In the genomic region with DNA sequence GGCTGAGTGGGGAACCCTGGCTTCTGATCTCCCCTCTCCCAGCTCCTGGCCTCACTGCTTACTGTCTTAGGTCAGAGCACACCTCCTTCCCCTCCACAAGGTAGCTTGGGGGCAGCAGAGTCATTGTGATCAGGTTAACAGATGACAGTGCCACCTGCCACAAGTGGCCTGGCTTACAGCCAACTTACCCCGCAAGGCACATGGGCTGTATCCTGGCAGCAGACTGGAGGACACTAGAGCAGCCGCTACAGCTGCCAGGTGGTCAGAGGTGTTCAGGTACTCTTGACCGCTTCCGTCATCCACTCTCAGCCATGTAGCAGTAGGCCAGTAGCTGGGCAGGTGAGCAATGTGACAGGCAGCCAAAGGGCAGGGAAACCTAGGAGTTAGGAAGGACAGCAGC, we compare ENCODE assay signal across 9 mouse cellular contexts. TPM values are rescaled to one million over a fixed set of nuclear protein-coding genes. Genes with fewer than 3 reads are reported as not detected.
DNase-seq lines count a peak whose midpoint lies in the region; ATAC-seq lines count a peak whose summit lies in the region.
"Had no signal": no experiment of that assay in that cellular context is flagged by ENCODE, and none has a peak within 500 bp of the region (broad histone marks: within the 10 kb centered on the region; RNA-seq: fewer than 3 reads in every experiment).

No protein-coding gene starts in this region.

- peaks cover 47% of the 10 kb centered on the region for H3K27me3 ChIP-seq in megakaryocyte, embryonic 14.5 days (replicated peaks)

- no peaks in the 10 kb centered on the region for H3K9me3 ChIP-seq in megakaryocyte, embryonic 14.5 days

- DNase-seq in cerebellum, adult 11-12 months = peak; percentile 67
- DNase-seq in lung, adult 18-20 months = peak; percentile 83 to 89
- peak; percentile 72 to 75 for DNase-seq in spleen, postnatal 36 days (ENCODE audit: low spot score in 2 of 2)
- no peak for DNase-seq in left cerebral cortex, postnatal 25 days (ENCODE audit: low spot score in 2 of 2)
- DNase-seq: kidney, adult 9 months had no signal

- no peaks in the 10 kb centered on the region for H3K36me3 ChIP-seq in megakaryocyte, embryonic 14.5 days (replicated peaks; ENCODE audit: low read length)

- peaks cover 83% of the 10 kb centered on the region for H3K4me1 ChIP-seq in megakaryocyte, embryonic 14.5 days

- ATAC-seq in cerebellum, adult (ENCODE audit: insufficient number of reproducible peaks, low FRiP score, low TSS enrichment) = no peak; the same call in 1 of the 2 replicates
- ATAC-seq in megakaryocyte, adult 5-6 weeks (ENCODE audit: poor library complexity, severe bottlenecking) = no peak
- no peak for ATAC-seq in erythroid progenitor cell, adult 5-6 weeks (replicated peaks; ENCODE audit: low FRiP score, poor library complexity, severe bottlenecking)

- intact Hi-C loops in left cerebral cortex, postnatal 25 days (cut with DNase I) = loop anchor here (5.0 kb wide), 1 partner anchor 111 kb away; no protein-coding TSS in a partner anchor

- peak overlapping the region; percentile 21 for H3K4me3 ChIP-seq in megakaryocyte, embryonic 14.5 days (replicated peaks)

RNA-seq across cellular contexts. Expression of gene Nkd1, which starts 45.0 kb away (rescaled TPM):
- 1.3 TPM in 1 of 2 replicates, not detected in the other for polyA plus RNA-seq in megakaryocyte, embryonic 14.5 days (2012; ENCODE audit: insufficient read depth, low replicate concordance)
- not detected in 2 replicates for total RNA-seq in megakaryocyte, adult 5-6 weeks (2015)
- 0.07 TPM in 1 of 2 replicates, not detected in the other for total RNA-seq in megakaryocyte, adult 5-6 weeks (2017)
- 10 to 100 TPM; 16.7 to 17.9 TPM for total RNA-seq in left cerebral cortex, postnatal 25 days (2021)
- total RNA-seq in erythroid progenitor cell, adult 5-6 weeks (2015; ENCODE audit: low replicate concordance) = not detected in 2 replicates
- not detected in 2 replicates for total RNA-seq in erythroid progenitor cell, adult 5-6 weeks (2017; ENCODE audit: low replicate concordance)

Comparison
In these comparisons a context has a peak if more than half of its experiments do, and no peak if none do; other contexts are left out.
1. DNase-seq: peak in cerebellum, adult 11-12 months (single experiment), lung, adult 18-20 months (2 of 2) and spleen, postnatal 36 days (2 of 2); none in left cerebral cortex, postnatal 25 days (0 of 2).
2. RNA of gene Nkd1, which starts 45.0 kb away (total RNA-seq): 16.7 to 17.9 TPM in left cerebral cortex, postnatal 25 days; 0.07 TPM in megakaryocyte, adult 5-6 weeks and not detected in erythroid progenitor cell, adult 5-6 weeks; every median in the first group is over 10 times any median in the second.